Mouse (Mus musculus): ENCODE data around the gene Dgkg.

GRCm38 (mm10) chr16:22664033-22664432, 7.0 kb upstream of the Dgkg start:
- TF ChIP-seq POLR2A (IDR thresholded peaks at IDR 0.05; ENCODE audit: low read depth, low read length), result no peak
- no peak for TF ChIP-seq CTCF (IDR thresholded peaks at IDR 0.05; ENCODE audit: extremely low read depth, insufficient read depth, insufficient read length, insufficient replicate concordance)

Data from spleen, adult 2 months (tissue).